Mouse (Mus musculus) megakaryocyte, adult 5-6 weeks (primary cell): ENCODE measurements around the gene Mast3. TPM values are rescaled to one million over a fixed set of nuclear protein-coding genes. Genes with fewer than 3 reads are reported as not detected.
A peak's percentile ranks its signal among the peaks of the same experiment; 100 is the strongest.
"Not testable (repeated sequence)": the region's sequence is repeated elsewhere in the genome, so short reads cannot be mapped to it uniquely, and the experiment has no call there.

ENCODE experiments used
- ATAC-seq: 2 replicates; pipeline ENCODE4 v1.8.0; 2016; ENCODE audit warnings: mild to moderate bottlenecking, inconsistent platforms; ENCODE audit not compliant: poor library complexity, severe bottlenecking
- total RNA-seq, 2 experiments: library from RNA; stranded (forward) in 1 of 2; stranded (reverse) in 1 of 2; fragments of 153-499, 151-499 nt in 1 of 2; fragments of 221-1000, 200-1000 nt in 1 of 2; gene quantifications; 2 replicates each; pipeline versions ENCODE4 v1.2.3 to v1.2.4; 2015 to 2017

The Mast3 gene
- total RNA-seq, 2 experiments from 2014 or later = 14.4 to 56.2 TPM

DNA sequence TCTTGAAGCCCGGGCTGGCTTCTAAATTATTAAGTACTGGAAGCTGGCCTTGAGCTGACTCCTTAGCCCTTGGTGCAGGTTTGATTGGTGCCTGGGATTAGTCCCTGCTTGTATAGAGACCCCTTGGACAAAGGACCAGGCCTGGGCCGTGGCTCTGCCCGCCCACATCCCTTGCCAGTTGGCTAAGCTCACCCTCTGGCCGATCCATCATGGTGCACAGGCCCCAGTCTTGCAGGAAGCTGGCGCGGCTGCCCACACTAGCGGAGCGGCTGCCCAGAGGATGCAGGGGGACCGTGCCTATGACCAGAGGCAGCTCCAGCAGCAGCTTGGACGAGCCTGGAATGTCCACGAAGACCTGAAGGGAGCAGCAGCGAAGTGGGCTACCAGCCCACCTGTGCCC lies 31.8 kb upstream of the Mast3 start:
- no peak for ATAC-seq

GRCm38 (mm10) chr8:70834071-70834470 lies 29.2 kb upstream of the Mast3 start:
- ATAC-seq = no peak

GRCm38 (mm10) chr8:70833520-70833919 lies 28.7 kb upstream of the Mast3 start:
- ATAC-seq = no peak

DNA sequence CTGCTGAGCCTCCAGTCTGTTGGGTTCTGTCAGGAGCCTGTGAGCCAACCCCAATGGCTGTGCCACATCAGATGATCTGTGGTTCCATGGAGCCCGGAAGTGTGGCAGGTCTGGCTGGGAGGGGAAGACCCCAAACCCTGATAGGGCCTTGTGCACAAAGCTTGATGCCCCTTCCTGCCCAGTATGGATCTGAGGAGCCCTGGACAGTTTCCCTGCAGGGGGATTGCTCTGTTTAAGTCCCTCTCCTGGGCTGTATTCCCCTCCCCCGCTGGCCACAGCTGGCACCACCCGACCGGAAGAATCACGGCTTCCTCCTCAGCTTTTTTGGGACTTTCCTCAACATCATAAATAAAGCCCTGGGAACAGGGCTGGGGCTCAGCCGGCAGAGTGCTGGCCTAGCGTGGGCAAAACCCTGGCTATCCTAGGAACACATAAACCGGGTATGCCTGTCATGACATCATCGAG lies 28.2 kb upstream of the Mast3 start:
- peak; percentile 80 for ATAC-seq

- ATAC-seq = no peak
Measured at GRCm38 (mm10) chr8:70832371-70832770, 27.5 kb upstream of the Mast3 start.

GRCm38 (mm10) chr8:70831517-70831916 lies 26.7 kb upstream of the Mast3 start:
- no peak for ATAC-seq

- ATAC-seq = no peak
Measured at GRCm38 (mm10) chr8:70827796-70828195, 22.9 kb upstream of the Mast3 start.

DNA sequence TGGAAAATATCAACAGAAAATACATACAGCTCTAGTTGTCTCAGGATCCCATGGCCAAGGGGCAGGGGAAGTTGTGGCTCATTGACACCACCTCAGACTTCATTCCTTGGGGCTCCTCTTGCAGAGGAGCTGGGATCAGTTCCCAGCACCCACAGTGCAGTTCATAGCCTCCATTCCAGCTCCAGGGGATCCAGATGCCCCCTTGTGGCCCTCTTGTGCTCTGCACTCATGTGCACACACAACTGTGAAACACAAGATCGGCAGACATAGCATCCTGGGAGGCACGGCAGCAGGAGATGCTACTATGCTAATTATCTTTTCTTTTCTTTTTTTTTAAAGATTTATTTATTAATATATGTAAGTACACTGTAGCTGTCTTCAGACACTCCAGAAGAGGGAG lies 22.2 kb upstream of the Mast3 start:
- ATAC-seq = no peak

DNA sequence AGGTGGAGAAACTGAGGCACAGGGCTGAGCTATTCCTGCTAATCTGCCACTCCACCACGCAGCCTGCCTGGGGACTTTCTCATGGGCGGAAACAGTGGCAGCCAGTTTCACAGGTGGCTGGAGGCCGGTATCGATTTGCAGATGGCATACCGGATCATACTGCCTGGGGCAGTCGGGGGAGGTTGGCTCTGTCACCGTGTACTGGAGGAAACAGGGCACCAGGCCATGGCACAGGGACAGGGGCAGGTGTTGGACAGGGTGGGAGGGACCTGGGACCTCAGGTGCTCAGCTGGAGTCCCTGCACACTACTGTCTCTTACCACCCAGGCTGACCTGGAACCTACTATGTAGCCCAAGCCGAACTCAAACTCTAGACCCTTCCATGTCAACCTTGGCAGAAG lies 21.0 kb upstream of the Mast3 start:
- ATAC-seq = no peak

DNA sequence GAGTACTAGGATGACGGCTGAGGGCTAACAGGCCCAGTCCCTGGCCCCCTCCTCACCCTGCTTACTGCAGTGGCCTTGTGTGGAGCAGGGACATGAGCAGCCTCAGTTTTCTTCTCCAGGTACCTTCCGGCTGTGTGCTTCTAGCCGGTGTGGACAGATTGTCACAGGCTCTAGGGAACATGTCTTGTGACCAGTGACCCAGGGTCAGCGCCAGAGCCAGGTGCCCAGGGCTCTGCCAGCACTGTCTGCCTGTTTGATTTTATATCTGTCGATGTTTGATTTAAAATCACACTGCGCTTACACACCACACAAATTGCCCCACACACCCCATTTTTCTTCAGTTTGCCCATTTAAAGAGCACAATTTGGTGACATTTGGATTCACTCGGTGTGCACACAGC lies 18.9 kb upstream of the Mast3 start:
- no peak for ATAC-seq

DNA sequence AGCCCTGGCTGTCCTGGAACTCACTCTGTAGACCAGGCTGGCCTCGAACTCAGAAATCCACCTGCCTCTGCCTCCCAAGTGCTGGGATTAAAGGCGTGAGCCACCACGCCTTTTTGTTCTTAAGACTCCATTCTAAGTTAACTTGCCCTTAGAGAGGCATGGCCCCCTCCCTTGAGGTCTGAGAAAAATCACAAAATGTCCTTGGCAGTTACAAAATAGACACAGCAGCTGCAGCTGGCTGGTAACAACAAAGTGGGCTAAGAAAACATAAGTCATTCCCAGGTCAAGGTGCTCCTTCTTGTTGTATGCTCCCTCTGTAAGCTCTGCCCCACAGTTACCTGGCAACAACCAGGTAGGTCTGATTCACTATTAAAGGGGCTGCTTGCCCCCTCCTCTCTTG lies 17.7 kb upstream of the Mast3 start:
- not testable (repeated sequence) for ATAC-seq

GRCm38 (mm10) chr8:70821992-70822391 lies 17.1 kb upstream of the Mast3 start:
- no peak for ATAC-seq

DNA sequence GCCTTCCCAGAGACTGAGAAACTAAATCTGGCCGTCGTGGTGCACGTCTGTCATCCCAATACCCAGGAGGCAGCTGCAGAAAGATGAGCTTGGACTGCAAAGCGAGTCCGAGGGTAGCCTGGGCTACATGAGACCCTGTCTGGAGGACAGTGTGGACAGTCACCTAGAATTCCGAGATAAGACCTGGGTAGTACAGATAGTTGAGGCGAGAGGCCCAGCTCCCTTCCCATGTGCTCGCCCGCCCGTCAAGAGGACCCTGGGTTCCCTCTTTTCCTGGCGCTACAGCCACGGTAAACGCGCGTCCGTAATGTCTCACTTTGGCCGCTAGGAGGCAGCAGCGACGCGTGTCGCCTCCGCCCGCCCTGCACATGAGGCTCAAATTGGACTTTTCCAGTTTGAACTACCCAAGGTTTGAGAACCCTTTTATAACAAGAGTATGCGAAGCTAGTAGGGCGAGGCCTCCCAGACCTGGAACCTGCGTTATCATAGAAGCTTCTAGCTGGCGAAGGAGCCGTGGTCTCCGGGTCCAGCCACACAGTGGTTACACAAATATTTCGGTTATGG lies 16.6 kb upstream of the Mast3 start:
- ATAC-seq = peak; percentile 97

GRCm38 (mm10) chr8:70820101-70820935 lies 15.5 kb upstream of the Mast3 start:
- ATAC-seq = no peak

GRCm38 (mm10) chr8:70816679-70817078 lies 11.8 kb upstream of the Mast3 start:
- ATAC-seq = peak; percentile 11; the same call in 1 of the 2 replicates

DNA sequence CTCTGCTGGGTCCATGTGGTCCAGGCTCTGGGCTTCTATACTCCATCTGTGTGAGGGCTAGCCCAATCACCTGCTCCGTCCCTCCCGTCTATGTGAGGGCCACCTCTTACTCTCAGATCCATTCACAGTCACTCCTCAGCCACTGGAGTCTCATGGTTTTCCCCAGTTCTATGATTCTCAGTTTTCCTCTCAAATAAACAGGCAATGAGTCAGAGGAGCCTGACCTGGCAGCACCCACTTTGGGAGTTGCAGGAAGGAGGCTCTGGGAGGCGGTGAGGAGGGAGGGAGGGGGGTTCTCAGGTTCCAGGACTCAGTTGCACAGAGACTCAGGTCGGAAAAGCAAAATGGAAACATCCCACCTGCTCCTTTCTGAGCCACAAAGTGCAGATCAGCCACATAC lies 8.0 kb upstream of the Mast3 start:
- no peak for ATAC-seq

- ATAC-seq = no peak
Measured at GRCm38 (mm10) chr8:70812055-70812454, 7.2 kb upstream of the Mast3 start.

DNA sequence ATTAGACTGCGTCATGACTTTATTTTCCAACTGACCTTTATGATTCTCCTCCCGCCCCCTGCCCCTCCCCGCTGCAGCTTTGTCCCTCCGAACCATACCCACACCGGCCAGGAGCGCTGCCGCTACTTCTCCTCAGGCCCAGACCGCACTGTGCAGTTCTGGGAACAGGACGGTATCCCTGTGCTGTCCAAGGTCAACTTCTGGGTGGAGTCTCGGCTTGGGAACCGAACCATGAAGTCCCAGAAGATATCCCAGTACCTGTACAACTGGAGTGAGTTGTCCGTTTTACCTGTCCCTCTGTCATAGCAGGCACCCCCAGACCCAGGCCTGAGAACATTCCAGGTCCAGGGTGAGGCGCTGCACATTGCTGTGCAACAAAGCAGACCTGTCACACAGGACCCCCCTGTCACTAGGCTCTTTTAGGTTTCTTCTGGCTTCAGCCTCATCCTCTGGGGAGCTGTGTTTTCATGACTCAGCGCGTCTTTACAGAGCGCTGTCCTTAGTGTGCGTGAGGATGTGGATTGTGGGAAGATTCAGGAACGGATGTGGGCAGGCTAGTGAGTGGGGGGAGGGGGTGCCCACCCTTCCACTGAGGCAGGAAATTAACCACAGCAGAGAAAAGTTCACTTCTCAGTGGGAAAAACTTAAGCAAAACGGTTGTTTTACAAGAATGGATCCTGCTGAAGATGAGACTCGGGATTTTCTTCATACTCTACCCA lies 6.3 kb upstream of the Mast3 start:
- peak; percentile 17; the same call in 1 of the 2 replicates for ATAC-seq

DNA sequence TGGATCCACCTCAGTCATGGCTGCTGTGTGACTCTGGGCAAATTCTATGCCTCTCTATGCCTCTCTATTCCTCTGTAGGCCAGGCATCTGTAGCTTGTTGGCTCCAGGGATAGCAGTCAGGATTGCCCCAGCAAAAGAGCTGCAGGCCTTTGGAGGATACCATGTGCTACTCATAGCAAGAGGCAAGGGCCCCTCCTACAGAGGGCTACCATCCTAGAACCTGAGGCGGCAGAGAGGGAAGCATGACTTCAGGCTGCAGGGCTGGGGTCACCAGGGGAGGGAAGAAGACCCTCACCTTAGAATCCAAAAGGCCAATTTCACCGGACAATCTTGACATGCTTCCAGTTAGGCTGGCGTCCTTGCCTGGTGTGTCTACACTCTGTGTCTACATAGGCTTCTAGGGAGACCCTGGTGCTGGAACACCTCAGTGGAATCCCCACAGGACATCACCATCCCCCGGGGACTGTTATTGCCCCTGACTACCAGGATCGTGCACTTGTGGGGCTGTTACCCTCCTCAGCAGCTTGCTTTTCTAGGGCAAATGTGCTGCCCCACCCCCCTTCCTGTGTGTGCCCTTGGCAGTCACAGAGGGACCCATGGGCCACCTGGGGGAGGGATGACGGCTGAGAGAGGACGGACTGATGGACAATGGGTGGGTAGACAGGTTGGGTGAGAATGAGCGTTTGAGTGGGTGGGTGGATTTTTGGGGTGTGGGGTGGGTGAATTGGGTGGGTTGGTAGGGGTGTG lies 4.3 kb upstream of the Mast3 start:
- ATAC-seq = no peak

DNA sequence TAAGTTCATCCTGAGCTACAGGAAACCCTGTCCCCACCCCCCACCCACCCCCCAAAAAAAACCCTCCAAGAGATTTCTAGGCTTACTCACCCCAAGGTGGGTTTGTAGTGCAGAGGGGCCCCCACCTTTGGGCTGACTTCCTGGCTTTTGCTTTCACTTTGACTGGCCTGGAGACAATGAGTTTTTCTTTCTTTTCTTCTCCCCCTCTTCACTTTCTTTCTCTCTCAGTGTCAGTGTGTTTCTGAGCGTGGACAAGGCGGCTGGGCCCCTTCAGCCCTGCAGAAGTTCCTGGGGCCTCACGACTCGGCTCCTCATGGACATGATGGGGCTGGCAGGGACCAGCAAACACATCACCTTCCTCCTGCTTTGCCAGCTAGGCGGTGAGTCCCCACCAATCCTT lies 3.4 kb upstream of the Mast3 start, which contains the start of gene Il12rb1:
Gene Il12rb1 (plus strand): TSS at position 211 of the 400 bp plus-strand sequence.
- ATAC-seq = no peak

DNA sequence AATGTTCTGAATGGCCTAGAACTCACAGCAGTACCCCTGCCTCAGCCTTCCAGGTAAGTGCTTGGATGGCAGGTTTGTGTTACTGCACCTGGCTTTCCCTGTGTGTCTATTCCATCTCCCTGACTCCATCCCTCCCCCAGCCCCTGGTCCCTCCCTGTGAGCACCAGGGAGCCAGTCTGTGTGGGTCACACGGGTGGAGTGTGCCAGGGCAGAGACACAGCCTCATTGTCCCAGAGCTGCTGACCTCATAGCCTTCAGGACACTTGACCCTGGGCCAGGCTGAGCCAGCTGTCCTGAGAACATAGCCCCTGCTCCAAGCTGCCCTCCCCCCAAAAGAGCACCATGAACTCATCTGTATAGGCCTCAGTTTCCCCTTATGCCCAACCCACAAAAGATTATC lies 2.5 kb upstream of the Mast3 start:
- ATAC-seq = no peak
